Mouse (Mus musculus): ENCODE data around the gene S100a11.

The S100a11 gene

DNA sequence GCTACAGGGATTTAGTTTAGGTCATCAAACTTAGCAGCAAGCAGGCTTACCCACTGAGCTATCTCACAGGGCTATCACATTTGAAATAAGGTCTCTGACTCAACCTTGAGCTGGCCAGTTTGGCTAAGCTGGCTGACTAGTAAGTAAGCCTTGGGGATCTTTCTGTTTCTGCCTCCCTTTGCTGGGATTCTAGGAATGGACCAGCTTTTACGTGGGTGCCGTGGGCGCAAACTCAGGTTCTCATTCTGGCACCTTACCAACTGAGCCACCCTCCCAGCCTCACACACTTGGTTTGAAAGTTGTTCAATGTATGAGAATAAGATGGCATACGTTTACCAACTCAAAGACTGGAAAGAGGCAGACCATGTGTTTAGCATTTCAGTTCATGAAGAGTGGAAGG lies 42.9 kb downstream of the S100a11 start:
- no peak for DNase-seq

DNA sequence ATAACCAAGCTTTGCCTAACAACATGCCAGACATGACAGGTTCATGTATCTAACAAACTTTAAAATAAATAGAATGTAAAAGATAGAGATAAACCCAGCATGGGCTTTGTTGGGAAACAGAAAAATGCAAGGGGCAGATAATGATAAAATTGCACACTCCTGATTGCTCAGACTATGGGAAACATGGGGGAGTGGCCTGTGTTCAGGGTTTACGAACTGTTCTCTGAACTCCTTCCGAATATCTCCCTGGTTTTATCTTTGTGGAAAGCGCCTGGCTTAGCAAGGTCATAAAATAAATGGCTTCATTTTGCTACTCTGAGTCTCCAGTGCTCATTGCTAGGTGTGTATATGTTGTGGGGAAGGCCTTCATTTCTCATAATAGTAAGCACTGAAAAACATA lies 46.6 kb downstream of the S100a11 start:
- no peak for DNase-seq

DNA sequence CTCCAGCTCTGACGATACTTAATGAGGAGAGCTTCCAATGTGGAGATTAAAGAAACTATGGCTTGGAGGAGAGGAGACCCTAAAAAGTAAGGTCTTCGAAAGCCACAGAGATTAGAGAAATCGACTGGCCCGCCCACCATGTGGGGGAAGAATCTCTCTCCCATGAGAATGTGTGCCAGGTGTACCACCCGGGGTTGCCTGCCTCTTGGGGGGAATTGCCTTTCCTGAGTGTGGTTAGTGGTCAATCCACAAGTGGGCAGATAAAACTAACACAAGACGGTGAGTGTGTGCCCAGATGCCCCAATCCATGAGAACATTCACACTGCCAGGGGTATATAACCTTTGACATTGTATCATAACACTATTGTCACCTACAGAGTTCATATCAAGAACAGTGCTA lies 47.4 kb downstream of the S100a11 start:
- DNase-seq, result no peak

GRCm38 (mm10) chr3:93568428-93569040 lies 48.2 kb downstream of the S100a11 start:
- no peak for DNase-seq

GRCm38 (mm10) chr3:93569046-93569445 lies 48.8 kb downstream of the S100a11 start:
- no peak for DNase-seq

- no peak for DNase-seq
Observed at GRCm38 (mm10) chr3:93572058-93572791, 51.9 kb downstream of the S100a11 start.
